Mouse (Mus musculus) T-helper 2 cell (primary cell): ENCODE measurements around the gene Npas1.

ENCODE experiments used
- in situ Hi-C: fragments of 300-600 bp; cut with MboI, MseI; formaldehyde crosslinking; loops from one replicate; pipeline ENCODE4 v1.15.1; 2025; ENCODE audit warnings: high pct_unique_total_duplicates

Npas1 gene

GRCm38 (mm10) chr7:16471549-16471948 is 6.0 kb downstream of the Npas1 start:
- in situ Hi-C loops: no loop called here

- in situ Hi-C loops: no loop called here
These were observed 9.4 kb downstream of the Npas1 start for GRCm38 (mm10) chr7:16468115-16468514.

GRCm38 (mm10) chr7:16466565-16466964 is 11.0 kb downstream of the Npas1 start:
- in situ Hi-C loops: no loop called here

- in situ Hi-C loops: no loop called here
These were observed 12.0 kb downstream of the Npas1 start for GRCm38 (mm10) chr7:16465568-16465967.

GRCm38 (mm10) chr7:16465160-16465559 is 12.4 kb downstream of the Npas1 start:
- in situ Hi-C loops: no loop called here

GRCm38 (mm10) chr7:16463214-16463613 is 14.3 kb downstream of the Npas1 start:
- in situ Hi-C loops: no loop called here

- in situ Hi-C loops: no loop called here
These were observed 15.8 kb downstream of the Npas1 start for GRCm38 (mm10) chr7:16461705-16462104.

- in situ Hi-C loops: no loop called here
These were observed 16.4 kb downstream of the Npas1 start for GRCm38 (mm10) chr7:16461151-16461550.

- in situ Hi-C loops: no loop called here
These were observed 17.0 kb downstream of the Npas1 start for GRCm38 (mm10) chr7:16460566-16460965.

- in situ Hi-C loops: no loop called here
These were observed 21.2 kb downstream of the Npas1 start for GRCm38 (mm10) chr7:16456289-16456688.

GRCm38 (mm10) chr7:16455016-16455415 is 22.5 kb downstream of the Npas1 start:
- in situ Hi-C loops: no loop called here

- in situ Hi-C loops: no loop called here
These were observed 24.3 kb downstream of the Npas1 start for GRCm38 (mm10) chr7:16453118-16453711.

- in situ Hi-C loops: no loop called here
These were observed 24.9 kb downstream of the Npas1 start, which contains the start of gene Tmem160 for GRCm38 (mm10) chr7:16452587-16453073. Tmem160 (plus strand) TSS chr7:16452779.

GRCm38 (mm10) chr7:16451656-16452055 is 25.9 kb downstream of the Npas1 start:
- in situ Hi-C loops: no loop called here

GRCm38 (mm10) chr7:16441241-16441640 is 36.3 kb downstream of the Npas1 start:
- in situ Hi-C loops: no loop called here

- in situ Hi-C loops: no loop called here
These were observed 42.4 kb downstream of the Npas1 start for GRCm38 (mm10) chr7:16435088-16435487.

- in situ Hi-C loops: no loop called here
These were observed 44.1 kb downstream of the Npas1 start for GRCm38 (mm10) chr7:16433352-16433971.

GRCm38 (mm10) chr7:16426129-16426729 is 51.3 kb downstream of the Npas1 start:
- in situ Hi-C loops: no loop called here

- in situ Hi-C loops: no loop called here
These were observed 51.8 kb downstream of the Npas1 start for GRCm38 (mm10) chr7:16425721-16426120.

- in situ Hi-C loops: no loop called here
These were observed 53.8 kb downstream of the Npas1 start for GRCm38 (mm10) chr7:16423731-16424130.

GRCm38 (mm10) chr7:16422222-16422856 is 55.2 kb downstream of the Npas1 start:
- in situ Hi-C loops: no loop called here

- in situ Hi-C loops: no loop called here
These were observed 56.9 kb downstream of the Npas1 start for GRCm38 (mm10) chr7:16420493-16421118.
